18 mouse cellular contexts compared by ENCODE assay signal in genomic region chr2:20654058-20654457, GRCm38 (mm10).
"Had no signal": no experiment of that assay in that cellular context is flagged by ENCODE, and none has a peak within 500 bp of the region (broad histone marks: within the 10 kb centered on the region; RNA-seq: fewer than 3 reads in every experiment).

No protein-coding gene starts in this region.

- H3K4me3 ChIP-seq: intestine, embryonic 15.5 days; layer of hippocampus, adult 2 months; left cerebral cortex, adult 2 months; liver, embryonic 13.5 days; megakaryocyte, embryonic 14.5 days; midbrain, embryonic 10.5 days; midbrain, embryonic 15.5 days; neural tube, embryonic 12.5 days; neural tube, embryonic 15.5 days had no signal

- H3K4me2 ChIP-seq: intestine, embryonic 15.5 days; liver, embryonic 13.5 days; midbrain, embryonic 15.5 days; neural tube, embryonic 12.5 days; neural tube, embryonic 15.5 days had no signal

- ATAC-seq: intestine, embryonic 15.5 days; midbrain, embryonic 15.5 days had no signal

- H3K36me3 ChIP-seq: intestine, embryonic 15.5 days; liver, embryonic 13.5 days; midbrain, embryonic 10.5 days; midbrain, embryonic 15.5 days; neural tube, embryonic 12.5 days; neural tube, embryonic 15.5 days had no signal

- H3K27ac ChIP-seq: intestine, embryonic 15.5 days; layer of hippocampus, adult 2 months; left cerebral cortex, adult 2 months; liver, embryonic 13.5 days; midbrain, embryonic 10.5 days; midbrain, embryonic 15.5 days; neural tube, embryonic 12.5 days; neural tube, embryonic 15.5 days had no signal

- H3K4me1 ChIP-seq: liver, embryonic 13.5 days; megakaryocyte, embryonic 14.5 days; midbrain, embryonic 15.5 days; neural tube, embryonic 12.5 days; neural tube, embryonic 15.5 days had no signal

- DNase-seq: kidney, adult 18-20 months; kidney, postnatal 25 days; layer of hippocampus, adult 9-11 months; liver, embryonic 13.5 days; lung, adult 2 months; right cerebral cortex, adult 18-20 months; right cerebral cortex, postnatal 14 days; spleen, adult 18-20 months; thymus, adult 18-20 months; thymus, postnatal 36 days had no signal

- H3K9me3 ChIP-seq: intestine, embryonic 15.5 days; liver, embryonic 13.5 days; megakaryocyte, embryonic 14.5 days; midbrain, embryonic 10.5 days; midbrain, embryonic 15.5 days; neural tube, embryonic 12.5 days; neural tube, embryonic 15.5 days had no signal

- H3K9ac ChIP-seq: intestine, embryonic 15.5 days; liver, embryonic 13.5 days; midbrain, embryonic 15.5 days; neural tube, embryonic 12.5 days; neural tube, embryonic 15.5 days had no signal

- H3K27me3 ChIP-seq: intestine, embryonic 15.5 days; liver, embryonic 13.5 days; megakaryocyte, embryonic 14.5 days; midbrain, embryonic 15.5 days; neural tube, embryonic 12.5 days; neural tube, embryonic 15.5 days had no signal
